Mouse (Mus musculus) 3T3-L1 (cell line): ENCODE results near the gene St6galnac6.

Source experiments
- DNase-seq: peaks from one replicate; pipeline ENCODE4 v3.0.0-alpha.2; 2015; ENCODE audit warnings: low read depth, low spot score

The St6galnac6 gene

DNA sequence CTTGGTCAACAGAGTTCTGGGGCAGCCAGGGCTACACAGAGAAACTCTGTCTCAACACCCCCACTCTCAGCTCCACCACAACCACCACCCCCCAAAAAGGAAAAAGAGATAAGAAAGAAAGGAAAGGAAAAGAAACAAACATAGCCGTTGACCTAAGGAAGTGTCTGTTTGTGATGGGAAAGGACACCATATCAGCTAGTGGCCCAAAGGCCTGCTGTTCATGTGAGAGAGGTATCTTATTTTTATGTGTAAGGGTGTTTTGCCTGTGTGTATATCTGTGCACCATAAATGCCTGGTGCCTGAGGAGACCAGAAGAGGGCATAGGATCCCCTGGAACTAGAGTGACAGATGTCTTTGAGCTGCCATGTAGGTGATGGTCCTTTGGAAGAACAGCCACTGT is 40.1 kb downstream of the St6galnac6 start:
- no peak for DNase-seq

DNA sequence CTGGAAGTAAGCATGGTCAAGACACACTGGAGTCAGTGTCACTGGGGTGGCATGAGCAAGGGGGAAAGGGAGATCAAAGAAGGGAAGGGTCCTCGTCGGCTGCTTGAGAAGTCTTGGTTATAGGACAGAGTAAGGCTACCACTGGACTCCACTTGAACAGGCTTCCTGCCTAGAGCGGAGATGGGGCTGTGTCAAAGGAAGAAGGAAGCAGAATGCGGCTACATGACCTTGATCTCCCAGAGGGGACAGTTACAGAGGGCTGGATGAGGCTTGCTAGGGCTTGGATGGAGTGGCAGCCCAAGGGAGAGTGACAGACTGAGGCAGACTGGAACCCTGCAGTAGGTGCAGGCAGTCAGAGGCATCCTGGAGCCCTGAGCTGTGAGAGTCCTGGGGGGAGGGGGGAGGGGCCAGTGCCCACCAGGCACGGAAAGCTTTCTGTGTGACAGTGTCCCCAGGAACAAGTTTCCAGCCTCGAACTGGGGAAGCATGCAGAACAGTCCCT is 41.1 kb downstream of the St6galnac6 start:
- DNase-seq, result no peak

DNA sequence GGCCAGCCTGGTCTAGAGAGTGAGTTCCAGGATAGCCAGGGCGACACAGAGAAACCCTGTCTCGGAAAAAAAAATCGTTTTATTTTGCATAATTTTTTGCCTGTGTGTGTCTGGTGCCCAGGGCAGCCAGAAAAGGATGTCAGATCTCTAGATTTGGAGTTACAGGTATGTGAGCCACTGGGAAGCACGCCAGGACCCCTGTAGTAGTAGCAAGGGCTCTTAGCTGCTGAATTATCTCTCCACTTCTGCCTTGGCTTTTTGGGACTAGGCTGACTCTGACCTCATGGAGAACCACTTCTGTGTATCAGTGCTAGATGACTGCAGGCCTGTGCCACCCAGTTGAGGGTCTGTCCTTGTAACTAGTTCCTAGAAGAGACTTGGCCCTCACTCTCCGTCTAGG is 42.3 kb downstream of the St6galnac6 start:
- DNase-seq, result no peak

DNA sequence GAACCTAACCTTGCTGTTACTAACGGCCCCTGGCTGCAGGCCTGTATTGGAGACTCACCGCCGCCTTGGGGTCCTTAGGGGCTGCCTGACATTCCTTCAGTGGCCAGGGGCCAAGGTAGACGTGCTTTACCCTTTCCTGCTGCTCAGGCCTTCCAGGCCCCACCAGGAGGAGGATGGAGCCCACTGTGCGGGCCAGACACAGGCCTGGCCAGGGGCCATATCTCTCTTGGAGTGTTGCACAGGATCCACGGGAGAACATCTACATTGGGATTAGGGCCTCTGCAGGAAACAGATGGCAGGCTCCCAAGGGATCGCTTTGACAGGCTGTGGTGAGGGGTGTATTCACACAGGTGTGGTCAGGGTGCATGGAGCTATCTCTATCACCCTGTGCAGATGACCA is 43.3 kb downstream of the St6galnac6 start:
- no peak for DNase-seq

DNA sequence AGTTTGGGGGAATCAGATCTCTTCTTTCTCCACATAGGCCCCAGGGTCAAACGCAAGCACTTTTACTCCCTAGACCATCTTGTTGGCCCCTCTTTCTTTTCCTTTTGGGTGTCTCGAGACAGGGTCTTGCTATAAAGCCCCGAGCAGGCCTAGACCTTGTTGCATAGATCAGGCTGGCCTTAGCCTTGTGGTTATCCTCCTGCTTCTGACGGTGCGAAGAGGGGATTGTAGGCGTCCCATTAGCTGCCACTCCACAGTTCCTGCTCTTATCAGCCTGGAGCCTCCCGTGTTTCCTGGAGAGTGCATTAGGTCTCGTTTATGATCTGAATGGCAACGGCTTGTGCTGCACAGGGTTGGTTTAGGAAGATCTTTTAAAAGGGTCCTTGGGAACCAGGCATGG is 44.6 kb downstream of the St6galnac6 start:
- DNase-seq, result no peak

DNA sequence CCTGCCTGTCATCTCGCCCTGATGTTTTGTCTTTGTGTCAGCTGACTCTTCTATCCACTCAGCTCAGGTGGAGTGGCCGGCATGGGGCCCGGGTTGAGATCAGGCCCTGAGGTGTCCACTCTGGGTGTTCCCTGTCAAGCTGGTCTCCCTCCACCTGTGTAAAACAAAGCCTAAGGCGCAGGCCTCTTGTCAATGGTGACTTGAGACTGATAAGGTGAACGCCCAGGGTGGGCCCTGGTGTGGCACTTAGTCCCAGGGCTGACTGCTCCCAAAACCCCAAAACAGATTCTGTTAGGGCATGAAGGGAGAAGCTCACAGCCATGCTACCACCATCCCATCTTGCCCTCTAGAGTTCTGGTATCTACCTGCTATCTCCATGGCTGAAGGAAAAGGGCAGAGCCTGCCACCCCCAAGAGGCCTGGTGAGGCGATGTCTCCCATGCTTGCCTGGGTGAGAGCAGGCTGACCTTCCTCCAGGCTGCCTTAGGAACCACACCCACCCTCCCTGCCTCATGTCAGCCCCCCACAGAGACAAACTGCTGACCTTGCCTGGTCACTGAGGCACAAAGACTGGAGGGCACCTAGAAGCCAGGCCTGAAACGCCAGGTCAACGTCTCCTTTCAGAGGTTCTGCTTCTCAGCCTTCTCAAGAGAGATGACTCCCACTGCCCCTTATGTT is 45.4 kb downstream of the St6galnac6 start:
- no peak for DNase-seq

DNA sequence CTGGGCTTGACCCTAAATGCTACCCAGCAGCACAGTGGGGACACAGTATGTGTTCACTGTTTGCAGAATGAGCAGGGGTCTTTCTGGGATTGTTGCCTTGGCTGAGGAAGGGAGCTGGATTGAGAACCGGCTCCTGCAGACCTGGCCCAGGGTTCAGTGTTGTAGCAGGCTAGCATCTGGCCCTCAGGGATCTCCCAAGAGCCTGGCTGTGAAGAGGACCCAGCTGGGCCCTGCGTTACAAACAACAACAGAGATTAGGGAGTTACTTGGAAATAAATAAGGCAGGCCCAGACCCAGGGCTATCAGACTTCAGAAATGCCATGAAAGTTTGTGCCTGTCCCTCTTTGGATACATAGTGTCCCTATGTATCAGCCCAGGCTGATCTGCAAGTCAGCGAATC is 46.1 kb downstream of the St6galnac6 start:
- no peak for DNase-seq

DNA sequence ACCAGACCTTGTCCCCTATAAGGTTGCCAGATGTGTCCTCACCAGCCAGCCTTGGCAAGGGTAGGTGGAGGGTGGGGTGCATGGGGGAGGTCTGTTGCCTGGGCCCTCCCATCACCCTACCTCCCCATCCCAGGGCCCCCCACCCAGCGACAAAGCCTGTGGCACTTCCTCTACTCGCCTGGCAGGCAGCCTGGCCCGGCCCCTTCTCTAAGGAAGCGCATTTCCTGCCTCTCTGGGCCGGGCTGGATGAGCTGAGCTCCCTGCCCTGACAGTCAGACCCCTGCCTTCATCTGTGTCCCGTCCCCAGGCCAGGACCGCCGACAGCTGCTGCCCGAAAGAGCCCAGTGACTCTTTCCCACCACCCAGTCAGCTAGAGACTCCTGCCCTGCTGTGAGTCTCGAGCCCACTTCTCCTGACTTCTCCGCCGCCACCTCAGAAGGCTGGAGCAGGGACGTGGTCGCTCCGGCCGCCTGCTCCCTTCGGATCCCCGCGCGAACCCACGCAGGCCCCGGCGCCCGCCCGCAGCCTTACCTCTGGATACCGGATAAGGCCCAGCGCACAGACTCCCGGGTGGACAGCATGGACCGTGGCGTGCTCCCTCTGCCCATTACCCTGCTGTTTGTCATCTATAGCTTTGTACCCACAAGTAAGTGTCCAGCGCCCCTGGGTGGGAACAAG is 47.0 kb downstream of the St6galnac6 start, which contains the start of gene Eng:
Gene Eng (plus strand): TSS at position 217 of the 678 bp plus-strand sequence.
- no peak for DNase-seq

DNA sequence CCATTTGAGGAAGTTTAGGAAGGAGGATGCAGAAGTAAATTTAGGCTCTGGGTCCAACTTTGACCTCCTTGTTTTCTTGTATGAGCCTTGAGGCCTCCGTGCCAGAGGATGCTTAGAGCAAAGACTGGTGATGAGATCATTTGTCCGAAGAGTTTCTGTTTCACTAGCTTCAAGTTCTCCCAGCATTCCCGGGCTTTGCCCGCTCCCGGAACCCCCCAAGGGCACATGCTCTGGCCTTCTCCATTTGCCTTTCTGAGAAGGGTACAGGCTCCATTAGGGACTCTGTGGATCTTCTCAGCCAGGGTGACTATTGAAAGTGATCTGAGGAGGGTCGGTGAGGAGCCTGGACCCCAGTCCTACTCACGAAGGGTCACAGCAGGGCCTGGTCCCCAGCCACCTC is 47.9 kb downstream of the St6galnac6 start:
- DNase-seq, result no peak

DNA sequence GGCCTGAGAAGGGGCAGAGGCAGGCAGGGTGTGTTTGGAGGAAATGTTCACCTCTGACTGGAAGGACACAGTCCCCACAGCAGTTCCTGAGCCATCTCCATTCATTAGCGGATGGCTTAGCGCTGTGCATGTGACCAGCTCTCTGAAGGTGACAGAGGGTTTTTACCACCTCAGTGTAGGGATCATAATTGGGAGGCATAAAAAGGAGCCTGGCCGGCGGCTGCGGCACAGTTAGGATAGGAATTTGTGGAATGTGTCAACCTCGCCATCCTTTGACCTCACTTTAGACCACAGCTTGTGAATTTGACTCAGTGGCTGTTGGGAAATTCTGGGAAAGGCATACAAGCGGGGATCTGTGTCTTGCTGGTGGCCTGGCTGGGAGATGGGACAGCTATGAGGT is 54.3 kb downstream of the St6galnac6 start:
- DNase-seq, result peak; percentile 64

DNA sequence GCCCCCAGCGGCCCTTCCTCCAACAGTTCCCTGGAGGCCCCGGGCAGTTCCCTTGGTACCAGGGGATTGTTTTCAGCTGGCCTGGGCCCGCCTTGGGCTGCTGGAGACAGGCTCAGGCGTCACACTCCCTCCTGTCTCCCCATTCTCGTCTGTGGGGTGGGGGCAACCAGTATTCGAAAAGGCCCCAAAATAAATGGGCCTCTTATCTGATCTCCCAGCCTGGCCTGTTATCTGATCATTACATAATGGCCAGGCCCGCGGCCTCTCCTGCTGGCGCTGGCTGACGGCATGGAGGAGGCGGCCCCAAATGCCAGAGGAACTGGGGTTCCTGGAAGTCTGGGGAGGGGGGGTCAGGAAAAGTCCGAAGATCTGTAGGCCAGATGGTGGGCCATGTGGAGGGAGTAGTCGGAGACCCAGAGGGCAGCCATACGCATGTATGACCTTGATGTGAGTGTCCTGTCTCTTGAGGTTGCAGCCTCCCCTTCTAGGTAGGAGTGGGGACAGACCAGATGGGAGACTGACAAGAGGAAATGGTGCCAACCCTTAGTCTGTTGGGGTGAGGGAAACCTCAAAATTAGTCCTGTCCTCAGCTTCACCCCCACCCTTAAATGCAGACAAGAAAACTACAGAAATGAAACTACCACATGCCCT is 55.4 kb downstream of the St6galnac6 start:
- DNase-seq, result no peak

DNA sequence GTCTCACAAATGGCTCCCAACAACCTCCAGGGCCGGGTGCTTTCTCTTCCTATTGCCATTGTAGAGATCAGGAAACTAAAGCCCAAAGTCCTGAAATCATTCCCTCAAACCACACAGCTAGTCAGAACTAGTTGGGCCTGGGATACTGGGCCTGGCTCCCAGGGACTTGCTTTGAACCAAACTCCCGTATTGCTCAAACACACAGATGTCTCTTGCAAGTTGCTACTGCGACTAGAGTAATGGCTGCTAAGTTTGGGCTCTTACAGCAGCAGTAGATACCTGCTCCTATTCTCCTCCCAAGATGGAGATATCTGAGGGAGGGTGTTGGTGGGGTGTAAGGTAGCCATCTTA is 55.9 kb downstream of the St6galnac6 start:
- peak; percentile 30 for DNase-seq

DNA sequence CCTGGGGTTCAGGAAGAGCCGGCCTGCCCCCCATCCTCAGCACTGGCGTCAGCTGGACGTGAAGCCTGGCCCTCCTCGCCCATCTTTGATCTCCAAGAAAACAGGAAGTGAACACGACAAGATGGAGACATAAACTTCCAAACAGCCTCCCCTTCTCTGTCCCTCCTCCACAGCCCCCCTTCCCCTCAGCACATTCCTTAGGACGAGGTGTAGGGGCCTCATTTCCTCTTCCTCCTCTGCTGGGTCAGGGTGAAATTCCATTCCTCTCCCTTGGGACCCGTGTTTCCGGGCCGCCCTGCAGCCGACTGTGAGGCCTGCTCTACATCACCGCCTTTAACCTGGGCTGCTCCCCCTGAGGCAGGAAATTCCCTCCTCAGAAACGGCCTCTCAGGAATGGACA is 56.3 kb downstream of the St6galnac6 start:
- peak; percentile 46 for DNase-seq

DNA sequence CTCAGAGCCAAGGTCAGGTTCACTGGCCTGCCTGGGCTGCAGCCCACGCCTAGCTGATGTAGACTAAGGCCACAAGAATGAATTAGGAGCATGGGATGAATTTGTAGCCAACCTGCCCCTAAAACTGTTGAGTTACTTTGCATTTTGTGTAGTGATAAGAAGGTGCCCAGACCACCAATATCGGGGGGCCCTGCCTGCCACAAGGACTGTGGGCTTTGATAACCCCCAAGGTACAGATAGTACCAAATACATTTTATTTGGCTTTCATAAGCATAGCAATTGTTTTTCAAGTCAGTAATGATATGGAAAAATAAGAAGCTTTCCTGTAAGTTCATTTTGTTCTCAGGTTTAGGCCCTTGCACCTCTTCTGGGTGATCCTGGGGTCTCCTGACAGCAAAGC is 59.4 kb downstream of the St6galnac6 start:
- DNase-seq, result no peak

DNA sequence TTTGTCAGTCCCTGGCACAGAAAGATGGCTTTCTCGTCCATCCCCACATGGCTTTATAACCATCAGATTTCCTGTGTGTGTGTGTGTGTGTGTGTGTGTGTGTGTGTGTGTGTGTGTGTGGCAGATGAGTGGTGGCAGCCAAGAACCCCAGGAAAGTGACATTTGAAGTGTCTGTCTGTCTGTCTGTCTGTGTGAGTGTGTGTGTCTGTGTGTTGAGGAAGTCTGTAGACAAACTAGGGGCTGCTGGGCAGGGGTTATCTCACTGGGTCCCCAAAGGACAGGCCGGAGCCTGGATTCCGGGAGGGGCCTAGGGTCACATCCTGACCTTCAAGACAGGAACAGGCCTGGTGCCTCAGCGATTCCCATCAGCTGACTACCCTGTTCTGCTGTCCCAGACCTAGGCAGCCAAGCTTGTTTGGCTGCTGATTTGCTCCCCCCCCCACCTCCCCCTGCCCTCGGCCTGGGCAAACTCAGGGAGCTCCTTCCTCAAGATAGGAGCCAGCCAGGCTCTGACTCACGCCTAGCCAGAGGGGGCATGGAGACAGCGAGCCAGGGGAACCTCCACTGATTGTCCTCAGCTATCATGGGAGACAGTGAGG is 62.1 kb downstream of the St6galnac6 start:
- peak; percentile 38 for DNase-seq

DNA sequence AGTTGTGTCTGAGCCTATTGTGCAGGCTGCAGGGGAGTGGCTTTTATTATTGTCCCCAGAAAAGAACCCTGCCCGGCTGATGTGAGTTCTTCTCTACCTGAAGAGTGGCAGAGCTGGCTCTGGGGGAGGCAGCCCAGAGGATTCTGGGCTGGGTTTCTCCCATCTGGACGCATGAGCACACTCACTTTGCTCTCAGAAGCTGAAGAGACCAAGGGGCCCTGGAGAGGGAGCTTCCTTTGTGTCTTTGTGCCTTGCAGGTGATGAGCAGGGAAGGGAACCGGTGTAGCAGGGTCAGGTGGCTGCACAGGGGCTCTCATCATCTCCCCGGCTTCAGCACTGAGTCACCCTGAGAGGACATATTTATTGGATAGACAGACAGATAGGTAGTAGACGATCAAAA is 62.8 kb downstream of the St6galnac6 start:
- DNase-seq, result no peak

DNA sequence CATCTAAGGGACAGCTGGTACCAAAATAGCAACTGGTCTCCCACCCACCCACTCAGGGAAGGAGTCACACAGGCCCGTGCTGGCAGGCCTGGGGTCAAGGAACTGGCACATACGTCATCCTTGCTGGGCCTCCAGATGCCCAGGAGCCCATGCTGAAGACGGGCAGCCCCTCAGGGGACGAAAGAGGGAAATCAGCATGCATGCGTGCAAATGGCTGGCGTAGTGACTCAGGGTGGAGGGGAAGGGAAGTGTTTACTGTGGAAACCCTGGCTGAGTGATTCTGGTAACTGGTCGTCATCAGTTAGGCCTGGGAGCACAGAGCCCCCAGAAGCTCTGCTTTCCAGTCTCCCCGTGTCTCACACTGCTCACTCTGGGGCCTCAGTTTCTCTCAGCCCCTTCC is 65.8 kb downstream of the St6galnac6 start:
- no peak for DNase-seq

DNA sequence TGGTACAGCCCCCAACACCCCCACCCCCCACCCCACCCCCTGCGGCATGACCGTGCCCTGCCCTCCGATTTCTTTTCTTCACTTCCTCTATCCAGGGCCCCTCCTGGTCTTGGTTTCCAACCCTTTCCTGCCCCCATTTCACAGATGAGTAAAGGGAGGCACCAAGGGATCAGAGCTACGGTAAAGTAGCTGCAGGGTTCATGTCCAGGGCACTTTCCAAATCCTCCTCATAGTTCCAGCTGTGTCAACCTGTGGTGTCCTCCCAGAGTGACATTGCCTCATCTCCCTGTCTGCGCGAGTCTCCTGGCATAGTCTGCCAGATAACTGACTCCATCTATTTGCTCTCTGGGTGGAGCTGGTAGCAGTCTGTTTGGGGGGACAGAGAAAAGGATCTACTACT is 66.3 kb downstream of the St6galnac6 start:
- no peak for DNase-seq

DNA sequence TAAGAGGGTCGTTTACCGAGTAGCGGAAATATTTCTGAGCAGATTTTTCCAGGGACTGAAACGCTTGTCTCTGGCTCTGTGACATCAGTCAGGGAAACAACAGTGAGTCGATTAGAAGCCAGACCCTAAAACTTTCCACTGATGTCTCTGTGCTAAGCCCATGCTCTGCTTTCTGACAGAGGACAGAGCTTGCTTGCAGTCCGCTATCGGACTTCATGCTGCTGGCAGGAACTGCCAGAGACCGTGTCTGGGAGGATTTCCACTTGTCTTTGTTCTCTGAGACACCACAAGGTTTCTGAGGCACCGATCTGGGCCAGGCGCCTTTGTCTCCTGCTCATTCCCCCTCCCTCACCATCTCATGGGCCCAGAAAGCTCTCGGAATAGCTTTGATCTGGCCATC is 68.3 kb downstream of the St6galnac6 start:
- no peak for DNase-seq

DNA sequence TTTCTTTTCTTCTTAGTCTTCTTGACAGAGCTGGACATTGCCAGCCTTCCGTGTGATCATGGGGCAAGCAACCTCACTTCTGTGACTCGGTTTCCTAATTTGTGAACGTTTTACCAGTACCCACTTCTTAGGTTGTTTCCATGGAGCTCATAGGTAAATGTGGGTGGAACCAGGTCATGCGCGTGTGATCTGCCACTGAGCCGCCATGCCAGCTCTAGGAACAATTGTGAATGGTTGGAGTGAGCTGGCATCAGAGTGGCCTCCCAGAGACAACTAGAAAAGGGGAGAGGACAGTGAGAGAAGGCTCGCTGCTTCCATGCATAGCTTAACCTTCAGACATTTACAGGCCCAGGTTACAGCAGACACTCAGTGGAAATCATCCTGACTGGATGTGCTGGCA is 68.7 kb downstream of the St6galnac6 start:
- no peak for DNase-seq

DNA sequence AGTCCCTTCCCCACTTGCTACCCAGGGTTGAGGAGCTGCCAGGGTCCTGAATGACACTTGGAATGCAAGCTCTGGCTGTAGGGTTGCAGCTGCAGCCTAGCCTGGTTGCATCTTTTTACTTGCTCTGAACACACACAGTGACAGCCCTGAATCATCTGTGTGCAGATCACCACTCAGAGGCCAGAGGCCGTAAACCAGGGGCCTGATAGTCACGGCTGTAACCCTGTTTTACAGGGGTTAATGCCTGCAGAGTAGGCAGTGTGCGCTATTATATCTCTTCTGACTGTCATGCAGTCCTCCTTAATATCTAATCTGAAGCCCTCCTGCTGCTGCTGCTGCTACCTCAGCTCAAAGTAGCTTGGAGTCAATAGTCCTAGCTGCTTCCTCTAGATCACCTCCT is 70.4 kb downstream of the St6galnac6 start:
- no peak for DNase-seq
